Mouse (Mus musculus) intestine, postnatal 0 days (tissue): ENCODE results near the gene Ubxn1. TPM values are rescaled to one million over a fixed set of nuclear protein-coding genes. Genes with fewer than 3 reads are reported as not detected.
"Not testable (repeated sequence)": the region's sequence is repeated elsewhere in the genome, so short reads cannot be mapped to it uniquely, and the experiment has no call there.

Experiments used
- ATAC-seq: fragments of 200-750 bp; cut with Nextera tagmentation; 2 replicates; pipeline ENCODE4 v1.8.0; 2017; ENCODE audit warnings: mild to moderate bottlenecking, moderate TSS enrichment, moderate library complexity
- H3K27ac ChIP-seq: fragments of 300-500 bp; sonication (generic); 2 replicates; pipeline ENCODE4 v1.5.1; 2014; ENCODE audit warnings: mild to moderate bottlenecking, low read depth, low read length, moderate library complexity
- H3K27me3 ChIP-seq: fragments of 300-500 bp; sonication (generic); replicated peaks from 2 replicates; pipeline ENCODE4 v1.6.1; 2014; ENCODE audit warnings: low read length, mixed read lengths; ENCODE audit not compliant: control insufficient read depth, insufficient read depth
- H3K36me3 ChIP-seq: fragments of 300-500 bp; sonication (generic); 2 replicates; pipeline ENCODE4 v1.6.1; 2014; ENCODE audit warnings: mild to moderate bottlenecking, moderate library complexity; ENCODE audit not compliant: control insufficient read depth, insufficient read depth
- H3K4me1 ChIP-seq: fragments of 300-500 bp; sonication (generic); replicated peaks from 2 replicates; pipeline ENCODE4 v1.6.1; 2014; ENCODE audit warnings: antibody characterized with exemption, low read length, mixed read lengths; ENCODE audit not compliant: control insufficient read depth, insufficient read depth
- H3K4me2 ChIP-seq: fragments of 300-500 bp; sonication (generic); replicated peaks from 2 replicates; pipeline ENCODE4 v1.6.1; 2014; ENCODE audit warnings: low read depth, mild to moderate bottlenecking, moderate library complexity
- H3K4me3 ChIP-seq: fragments of 300-500 bp; sonication (generic); 2 replicates; pipeline ENCODE4 v1.5.1; 2014; ENCODE audit warnings: low read depth, low read length
- H3K9ac ChIP-seq: fragments of 300-500 bp; sonication (generic); 2 replicates; pipeline ENCODE4 v1.6.1; 2014; ENCODE audit warnings: mild to moderate bottlenecking, low read depth, low read length
- H3K9me3 ChIP-seq: fragments of 300-500 bp; sonication (generic); 2 replicates; pipeline ENCODE4 v1.6.1; 2016; ENCODE audit warnings: mixed run types; ENCODE audit not compliant: control insufficient read depth
- CTCF ChIP-seq: sonication (generic); IDR thresholded peaks from 2 replicates; pipeline ENCODE4 v1.5.1; 2016; ENCODE audit warnings: low read depth, mild to moderate bottlenecking, control low read depth, antibody characterized with exemption, moderate library complexity
- WGBS: fragments of 180-500 bp; shearing (Covaris S2); extraction: QIAGEN DNeasy Blood & Tissue Kit; methylation state at CpG from one replicate; pipeline ENCODE4 v1.1.7; 2014; 5-methylcytosine and 5-hydroxymethylcytosine counted together
- polyA plus RNA-seq: library from polyadenylated mRNA; unstranded; fragments of >200 nt; fragmentation: Nextera tagmentation; extraction: Ambion mirVana; gene quantifications from 2 replicates; pipeline ENCODE4 v1.2.1, GENCODE M21; 2015

The Ubxn1 gene
- polyA plus RNA-seq, 1 experiment from 2014 or later: 170 TPM

DNA sequence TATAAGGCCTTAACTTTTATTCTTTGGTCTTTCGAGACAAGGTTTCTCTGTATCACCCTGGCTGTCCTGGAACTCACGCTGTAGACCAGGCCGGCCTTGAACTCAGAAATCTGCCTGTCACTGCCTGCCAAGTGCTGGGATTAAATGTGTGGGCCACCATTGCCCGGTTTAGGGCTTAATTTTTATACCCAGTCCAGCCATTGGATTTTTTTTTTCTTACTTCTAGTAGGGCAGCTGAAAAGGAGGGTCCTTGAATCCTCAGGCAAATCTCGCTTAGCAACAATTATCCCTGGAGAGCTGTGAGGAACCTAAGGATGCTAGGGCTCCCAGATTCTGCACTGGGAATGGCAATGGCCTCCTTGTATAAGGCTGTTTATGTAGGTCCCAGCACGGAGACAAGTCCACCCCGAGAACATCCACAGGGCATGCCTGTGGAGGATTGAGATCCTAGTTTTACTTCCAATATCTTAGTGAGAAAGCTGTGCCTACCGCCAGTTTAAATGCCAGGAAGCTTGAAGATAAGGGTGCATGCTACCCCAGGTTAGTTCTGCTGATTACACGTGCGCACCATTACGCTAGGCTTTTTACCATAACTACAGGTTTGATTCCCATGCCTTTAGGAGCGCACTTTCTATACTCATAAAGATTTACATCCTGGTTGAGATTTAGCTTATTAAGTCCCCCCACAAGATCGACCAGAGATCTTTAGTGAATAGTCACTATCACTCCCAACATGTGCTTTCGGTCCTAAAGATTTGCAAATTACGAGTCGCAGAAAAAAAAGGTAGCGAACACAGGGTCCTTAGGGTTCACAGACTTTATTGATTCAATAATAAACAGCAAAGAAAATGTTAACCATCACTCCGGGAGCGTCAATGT is 16.5 kb downstream of the Ubxn1 start:
- TF ChIP-seq CTCF: no peak
- 0 out of 2 replicates have a peak, but pooled peaks cover 3% of the 10 kb centered on the region for H3K4me1 ChIP-seq
- H3K4me3 ChIP-seq: peak overlapping the region; percentile 67
- H3K27ac ChIP-seq: peak overlapping the region; percentile 65; the same call in 1 of the 2 replicates
- ATAC-seq: no peak
- peaks cover 11% of the 10 kb centered on the region for H3K36me3 ChIP-seq
- H3K9me3 ChIP-seq: no peaks in the 10 kb centered on the region
- peak overlapping the region; percentile 66 for H3K4me2 ChIP-seq
- H3K9ac ChIP-seq: peak overlapping the region; percentile 65
- no peaks in the 10 kb centered on the region for H3K27me3 ChIP-seq
- WGBS: 15% methylated on average over 19 of the region's 19 CpGs

- WGBS: under 1% methylated on average over 58 of the region's 58 CpGs
- no peak for TF ChIP-seq CTCF
- Histone ChIP-seq H3K36me3 (peaks cover 11% of the 10 kb centered on the region), H3K4me1 (0 out of 2 replicates have a peak, but pooled peaks cover 3% of the 10 kb centered on the region), H3K27ac (peak within 1 kb of the TSS; percentile 73; the same call in 1 of the 2 replicates), H3K9me3 (no peaks in the 10 kb centered on the region), H3K4me2 (peak within 1 kb of the TSS; percentile 66), H3K9ac (peak within 1 kb of the TSS; percentile 72), H3K4me3 (peak within 1 kb of the TSS; percentile 67), H3K27me3 (no peaks in the 10 kb centered on the region)
- ATAC-seq: peak; percentile 95
Observed at GRCm38 (mm10) chr19:8888511-8889385, 17.5 kb downstream of the Ubxn1 start, which contains the start of the genes 1810009A15Rik and Gm49416. TSS of gene 1810009A15Rik (plus strand) at chr19:8888853. TSS of gene Gm49416 (plus strand) at chr19:8888926.

GRCm38 (mm10) chr19:8892829-8893766 is 21.8 kb downstream of the Ubxn1 start, which contains the start of gene Ints5:
TSS of gene Ints5 (plus strand) at chr19:8893005.
- peak; percentile 35 for ATAC-seq
- Histone ChIP-seq H3K9ac (peak within 1 kb of the TSS; percentile 91), H3K4me2 (peak within 1 kb of the TSS; percentile 73), H3K27me3 (no peaks in the 10 kb centered on the region), H3K4me3 (peak within 1 kb of the TSS; percentile 93), H3K9me3 (no peaks in the 10 kb centered on the region), H3K4me1 (no peaks in the 10 kb centered on the region), H3K27ac (peak within 1 kb of the TSS; percentile 84), H3K36me3 (peaks cover 24% of the 10 kb centered on the region)
- TF ChIP-seq CTCF: no peak
- 1% methylated on average over 54 of the region's 54 CpGs for WGBS

DNA sequence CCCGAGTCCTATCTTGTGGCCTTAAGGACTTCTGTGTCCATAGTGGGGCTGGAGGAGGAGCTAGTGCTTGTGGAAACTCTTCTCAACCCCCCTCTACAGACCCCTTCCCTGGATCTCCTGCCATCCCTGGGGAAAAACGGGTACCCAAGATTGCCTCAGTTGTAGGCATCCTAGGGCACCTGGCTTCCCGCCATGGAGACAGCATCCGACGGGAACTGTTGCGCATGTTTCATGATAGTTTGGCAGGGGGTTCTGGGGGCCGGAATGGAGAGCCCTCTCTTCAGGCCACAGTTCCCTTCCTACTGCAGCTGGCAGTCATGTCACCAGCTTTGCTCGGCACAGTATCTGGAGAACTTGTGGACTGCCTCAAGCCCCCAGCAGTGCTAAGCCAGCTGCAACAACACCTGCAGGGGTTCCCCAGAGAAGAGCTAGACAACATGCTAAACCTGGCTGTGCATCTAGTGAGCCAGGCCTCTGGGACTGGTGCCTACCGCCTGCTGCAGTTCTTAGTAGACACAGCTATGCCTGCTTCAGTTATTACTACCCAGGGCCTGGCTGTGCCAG is 24.2 kb downstream of the Ubxn1 start:
- whole genome bisulfite sequencing: 88% methylated on average over 9 of the region's 9 CpGs
- Histone ChIP-seq H3K27me3 (no peaks in the 10 kb centered on the region), H3K4me2 (no peak overlapping the region), H3K9me3 (no peaks in the 10 kb centered on the region), H3K27ac (no peak overlapping the region), H3K4me3 (no peak overlapping the region), H3K36me3 (peaks cover 22% of the 10 kb centered on the region), H3K9ac (no peak overlapping the region), H3K4me1 (no peaks in the 10 kb centered on the region)
- no peak for ATAC-seq
- TF ChIP-seq CTCF: no peak

GRCm38 (mm10) chr19:8896231-8896630 is 24.9 kb downstream of the Ubxn1 start:
- peaks cover 14% of the 10 kb centered on the region; the same call in 1 of the 2 replicates for H3K36me3 ChIP-seq
- not testable (repeated sequence) for H3K27ac ChIP-seq, H3K4me2 ChIP-seq, H3K9me3 ChIP-seq, H3K9ac ChIP-seq, H3K4me3 ChIP-seq, H3K4me1 ChIP-seq, H3K27me3 ChIP-seq, ATAC-seq
- WGBS: 66% methylated on average over 5 of the region's 5 CpGs

DNA sequence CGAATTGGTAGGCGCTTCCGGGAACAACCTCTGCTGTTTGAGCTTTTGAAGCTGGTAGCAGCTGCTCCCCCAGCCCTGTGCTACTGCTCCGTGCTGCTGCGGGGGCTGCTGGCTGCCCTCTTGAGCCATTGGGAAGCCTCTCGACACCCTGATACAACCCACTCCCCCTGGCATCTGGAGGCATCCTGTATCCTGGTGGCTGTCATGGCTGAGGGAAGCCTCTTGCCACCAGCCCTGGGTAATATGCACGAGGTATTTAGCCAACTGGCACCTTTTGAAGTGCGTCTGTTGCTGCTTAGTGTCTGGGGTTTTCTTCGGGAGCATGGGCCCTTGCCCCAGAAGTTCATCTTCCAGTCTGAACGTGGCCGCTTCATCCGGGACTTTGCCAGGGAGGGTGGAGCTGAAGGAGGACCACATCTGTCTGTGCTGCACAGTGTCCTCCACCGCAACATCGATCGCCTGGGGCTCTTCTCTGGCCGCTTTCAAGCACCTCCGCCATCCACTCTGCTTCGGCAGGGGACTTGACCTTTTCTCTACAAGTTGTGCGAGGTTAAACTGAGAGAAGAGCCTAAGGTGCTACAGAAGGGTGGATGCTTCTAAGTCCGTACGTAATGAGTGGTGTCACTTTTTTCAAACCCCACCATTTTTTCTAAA is 26.0 kb downstream of the Ubxn1 start:
- Histone ChIP-seq H3K9ac (peak overlapping the region; percentile 60), H3K27ac (peak overlapping the region; percentile 89), H3K4me3 (peak overlapping the region; percentile 99), H3K36me3 (peaks cover 15% of the 10 kb centered on the region), H3K4me2 (peak overlapping the region; percentile 80)
- H3K9me3 ChIP-seq, H3K27me3 ChIP-seq, H3K4me1 ChIP-seq: not testable (repeated sequence)
- ATAC-seq: peak; percentile 55
- WGBS: 18% methylated on average over 21 of the region's 21 CpGs
